Mouse (Mus musculus) neural tube, embryonic 15.5 days (tissue): ENCODE results near the gene Eif4e2. TPM values are rescaled to one million over a fixed set of nuclear protein-coding genes. Genes with fewer than 3 reads are reported as not detected.

Experiments
- ATAC-seq: fragments of 200-750 bp; cut with Nextera tagmentation; 2 replicates; pipeline ENCODE4 v1.8.0; 2017; ENCODE audit warnings: mild to moderate bottlenecking, moderate TSS enrichment, moderate library complexity; ENCODE audit not compliant: low FRiP score
- H3K27ac ChIP-seq: fragments of 300-500 bp; sonication (generic); replicated peaks from 2 replicates; pipeline ENCODE4 v1.5.1; 2015; ENCODE audit warnings: mild to moderate bottlenecking, inconsistent platforms
- H3K27me3 ChIP-seq: fragments of 300-500 bp; sonication (generic); replicated peaks from 2 replicates; pipeline ENCODE4 v1.6.1; 2015; ENCODE audit warnings: inconsistent platforms
- H3K36me3 ChIP-seq: fragments of 300-500 bp; sonication (generic); 2 replicates; pipeline ENCODE4 v1.6.1; 2015; ENCODE audit warnings: inconsistent platforms
- H3K4me1 ChIP-seq: fragments of 300-500 bp; sonication (generic); 2 replicates; pipeline ENCODE4 v1.6.1; 2015; ENCODE audit warnings: inconsistent platforms
- H3K4me2 ChIP-seq: fragments of 300-500 bp; sonication (generic); 2 replicates; pipeline ENCODE4 v1.6.1; 2015; ENCODE audit warnings: inconsistent platforms, mild to moderate bottlenecking, moderate library complexity
- H3K4me3 ChIP-seq: fragments of 300-500 bp; sonication (generic); replicated peaks from 2 replicates; pipeline ENCODE4 v1.5.1; 2015; ENCODE audit warnings: mild to moderate bottlenecking, inconsistent platforms
- H3K9ac ChIP-seq: fragments of 300-500 bp; sonication (generic); replicated peaks from 2 replicates; pipeline ENCODE4 v1.6.1; 2015; ENCODE audit warnings: mild to moderate bottlenecking, inconsistent platforms
- H3K9me3 ChIP-seq: fragments of 300-500 bp; sonication (generic); replicated peaks from 2 replicates; pipeline ENCODE4 v1.6.1; 2016; ENCODE audit warnings: inconsistent platforms
- WGBS: fragments of 180-500 bp; shearing (Covaris S2); methylation state at CpG from one replicate; pipeline ENCODE4 v1.1.7; 2015; ENCODE audit warnings: mixed read lengths; 5-methylcytosine and 5-hydroxymethylcytosine counted together
- polyA plus RNA-seq: library from polyadenylated mRNA; unstranded; fragments of >200 nt; fragmentation: Nextera tagmentation; extraction: Ambion mirVana; gene quantifications from 2 replicates; pipeline ENCODE4 v1.2.1, GENCODE M21; 2015

Gene Eif4e2
- polyA plus RNA-seq, 1 experiment from 2014 or later, result 93.4 TPM

DNA sequence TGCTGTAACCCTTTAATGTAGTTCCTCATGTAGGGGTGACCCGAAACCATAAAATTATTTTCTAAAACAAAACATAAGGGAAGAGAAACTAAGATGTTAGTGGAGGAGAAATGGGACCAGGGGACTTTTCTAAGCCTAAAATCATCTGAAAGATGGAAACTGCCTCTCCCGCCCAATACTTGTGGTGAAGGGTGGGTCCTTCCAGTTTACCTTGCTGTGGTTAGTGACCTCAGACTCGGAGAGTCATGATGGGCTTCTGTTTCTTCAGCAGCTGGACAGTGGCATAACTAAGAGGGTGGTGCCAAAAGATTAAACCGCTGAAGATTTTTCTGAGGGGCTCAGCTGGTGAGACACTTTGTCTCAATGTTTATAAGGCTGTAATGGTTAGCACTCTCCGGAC is 66.6 kb downstream of the Eif4e2 start:
- Histone ChIP-seq H3K9me3 (no peaks in the 10 kb centered on the region), H3K36me3 (no peaks in the 10 kb centered on the region), H3K4me1 (peaks cover 4% of the 10 kb centered on the region; the same call in 1 of the 2 replicates), H3K27me3 (no peaks in the 10 kb centered on the region), H3K4me2 (no peak overlapping the region), H3K9ac (no peak overlapping the region), H3K27ac (no peak overlapping the region), H3K4me3 (no peak overlapping the region)
- no peak for ATAC-seq
- WGBS, result 86% methylated on average over 5 of the region's 5 CpGs

DNA sequence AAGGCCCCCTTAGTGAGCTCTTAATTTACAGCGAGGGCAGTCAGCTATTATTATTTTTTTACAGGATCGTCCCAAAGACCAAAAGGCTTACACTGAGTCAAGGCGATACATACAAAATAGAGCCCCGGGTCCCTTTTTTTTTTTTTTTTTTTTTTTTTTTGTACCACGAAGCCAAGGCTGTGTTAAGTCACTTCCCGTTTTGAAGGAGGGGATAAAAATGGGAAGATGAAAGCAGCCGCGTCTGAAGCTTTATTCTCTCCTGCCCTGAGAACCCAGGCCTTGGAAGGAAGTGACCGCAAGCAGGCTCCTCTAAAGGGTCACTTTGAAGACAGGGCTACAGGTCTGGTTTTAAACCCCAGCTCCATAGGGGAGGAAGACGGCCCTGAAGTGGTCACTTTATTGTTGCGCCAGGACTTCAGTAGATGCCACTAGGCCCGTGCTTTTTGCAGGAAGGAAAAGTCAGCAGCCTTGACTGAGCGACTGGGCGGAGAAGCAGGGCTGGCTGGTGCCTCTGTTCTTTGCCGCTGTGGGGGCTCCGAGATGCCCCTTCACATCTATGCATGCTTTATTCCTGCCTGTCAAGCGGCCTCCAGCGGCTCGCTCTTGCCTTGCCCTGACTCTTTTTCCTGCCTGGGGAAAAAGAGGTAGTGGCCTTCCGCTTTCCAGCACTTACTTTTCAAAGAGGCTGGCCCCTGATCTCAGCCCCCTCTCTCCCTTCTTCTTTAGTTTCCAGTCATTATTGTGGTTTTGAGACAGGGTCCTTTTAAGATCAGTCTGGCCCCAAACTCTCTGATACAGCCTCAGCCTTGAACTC is 68.1 kb downstream of the Eif4e2 start:
- no peak overlapping the region for H3K4me3 ChIP-seq
- 14% methylated on average over 20 of the region's 20 CpGs for WGBS
- no peaks in the 10 kb centered on the region for H3K9me3 ChIP-seq
- no peak overlapping the region for H3K27ac ChIP-seq
- H3K36me3 ChIP-seq, result no peaks in the 10 kb centered on the region
- peaks cover 4% of the 10 kb centered on the region; the same call in 1 of the 2 replicates for H3K4me1 ChIP-seq
- no peaks in the 10 kb centered on the region for H3K27me3 ChIP-seq
- no peak for ATAC-seq
- H3K9ac ChIP-seq, result no peak overlapping the region
- peak overlapping the region; percentile 3; the same call in 1 of the 2 replicates for H3K4me2 ChIP-seq

- Histone ChIP-seq H3K9ac (no peak overlapping the region), H3K9me3 (no peaks in the 10 kb centered on the region), H3K4me3 (no peak overlapping the region), H3K36me3 (no peaks in the 10 kb centered on the region), H3K4me1 (peaks cover 4% of the 10 kb centered on the region; the same call in 1 of the 2 replicates), H3K27me3 (no peaks in the 10 kb centered on the region), H3K27ac (no peak overlapping the region), H3K4me2 (no peak overlapping the region)
- 72% methylated on average over 6 of the region's 6 CpGs for WGBS
- no peak for ATAC-seq
Observed at GRCm38 (mm10) chr1:87282413-87282788, 68.7 kb downstream of the Eif4e2 start.

GRCm38 (mm10) chr1:87283410-87283960 is 69.8 kb downstream of the Eif4e2 start:
- Histone ChIP-seq H3K9me3 (no peaks in the 10 kb centered on the region), H3K9ac (no peak overlapping the region), H3K4me2 (no peak overlapping the region), H3K36me3 (no peaks in the 10 kb centered on the region), H3K4me3 (no peak overlapping the region), H3K27me3 (no peaks in the 10 kb centered on the region), H3K4me1 (peaks cover 4% of the 10 kb centered on the region; the same call in 1 of the 2 replicates), H3K27ac (no peak overlapping the region)
- ATAC-seq, result no peak
- WGBS, result 82% methylated on average over 10 of the region's 10 CpGs

DNA sequence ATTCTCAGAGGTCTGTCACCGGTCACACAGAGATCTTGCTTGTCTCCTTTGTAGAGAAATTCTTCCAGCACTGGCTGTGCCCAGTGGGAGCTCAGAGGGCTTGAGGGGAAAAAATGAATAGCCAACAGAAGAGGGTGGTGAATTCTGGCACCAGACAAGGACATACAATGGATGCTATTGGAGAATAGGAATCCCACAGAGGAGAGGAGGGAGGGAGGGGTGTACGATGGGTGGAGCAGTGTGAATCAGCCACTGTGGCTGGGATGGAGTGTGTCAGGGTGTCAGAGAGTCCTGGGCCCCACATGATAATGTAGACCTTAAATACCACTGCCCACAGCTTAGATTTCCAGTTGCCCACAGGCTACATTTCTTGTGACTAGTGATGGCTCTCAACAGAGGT is 73.4 kb downstream of the Eif4e2 start:
- no peak overlapping the region for H3K9ac ChIP-seq
- no peaks in the 10 kb centered on the region for H3K4me1 ChIP-seq
- no peak overlapping the region for H3K4me2 ChIP-seq
- no peaks in the 10 kb centered on the region for H3K36me3 ChIP-seq
- no peak for ATAC-seq
- H3K27ac ChIP-seq, result no peak overlapping the region
- H3K9me3 ChIP-seq, result no peaks in the 10 kb centered on the region
- H3K27me3 ChIP-seq, result no peaks in the 10 kb centered on the region
- H3K4me3 ChIP-seq, result no peak overlapping the region
- WGBS, result 54% methylated on average over 2 of the region's 2 CpGs

Other genes with a start within 250 kb of the Eif4e2 start
- gene Alppl2, start 124.0 kb upstream of the Eif4e2 start, polyA plus RNA-seq, result not detected in 2 replicates
- gene Alpi, start 112.3 kb upstream of the Eif4e2 start, polyA plus RNA-seq, result 0.72 TPM in 1 of 2 replicates, not detected in the other
- not detected in 2 replicates for gene Akp3, start 88.9 kb upstream of the Eif4e2 start, polyA plus RNA-seq
- 71.9 and 84.7 TPM in 2 replicates for gene Ecel1, start 57.4 kb upstream of the Eif4e2 start, polyA plus RNA-seq
- 4.0 and 5.3 TPM in 2 replicates for gene Prss56, start 30.6 kb upstream of the Eif4e2 start, polyA plus RNA-seq
- 0.33 and 0.37 TPM in 2 replicates for gene Chrnd, start 23.3 kb upstream of the Eif4e2 start, polyA plus RNA-seq
- 1.2 and 1.5 TPM in 2 replicates for gene Chrng, start 9.3 kb upstream of the Eif4e2 start, polyA plus RNA-seq
- 1.2 and 2.3 TPM in 2 replicates for gene Efhd1, start 50.4 kb downstream of the Eif4e2 start, polyA plus RNA-seq
- gene Gigyf2, start 113.1 kb downstream of the Eif4e2 start, polyA plus RNA-seq, result 61.7 and 63.0 TPM in 2 replicates
- 0.92 and 1.1 TPM in 2 replicates for gene Kcnj13, start 180.8 kb downstream of the Eif4e2 start, polyA plus RNA-seq